Mouse (Mus musculus) ovary, postnatal 36 days (tissue): ENCODE data around the gene Bri3bp.
A peak's percentile ranks its signal among the peaks of the same experiment; 100 is the strongest.
"Not testable (repeated sequence)": the region's sequence is repeated elsewhere in the genome, so short reads cannot be mapped to it uniquely, and the experiment has no call there.

Source experiments
- DNase-seq: peaks from one replicate; pipeline ENCODE4 v3.0.0; 2022; ENCODE audit warnings: low spot score, mixed read lengths

Bri3bp gene

GRCm38 (mm10) chr5:125486088-125486487 lies 44.7 kb downstream of the Bri3bp start:
- DNase-seq: no peak

GRCm38 (mm10) chr5:125487375-125488115 lies 46.2 kb downstream of the Bri3bp start:
- DNase-seq: no peak

DNA sequence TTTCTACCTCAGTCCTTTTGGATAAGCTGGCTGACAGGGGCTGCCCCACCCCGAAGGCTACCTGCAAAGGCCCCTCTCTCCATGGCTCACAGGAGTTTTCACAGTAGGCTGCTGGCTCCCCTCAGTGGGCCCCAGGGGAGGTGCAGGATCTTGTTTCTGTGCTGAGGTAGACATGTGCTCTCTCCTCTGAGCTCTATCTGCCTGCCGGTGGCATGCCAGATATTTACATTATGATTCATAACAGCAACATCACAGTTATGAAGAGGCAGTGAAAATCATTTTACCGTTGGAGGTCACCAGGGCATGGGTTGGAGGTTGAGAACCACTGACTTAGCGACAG lies 46.7 kb downstream of the Bri3bp start:
- no peak for DNase-seq

DNA sequence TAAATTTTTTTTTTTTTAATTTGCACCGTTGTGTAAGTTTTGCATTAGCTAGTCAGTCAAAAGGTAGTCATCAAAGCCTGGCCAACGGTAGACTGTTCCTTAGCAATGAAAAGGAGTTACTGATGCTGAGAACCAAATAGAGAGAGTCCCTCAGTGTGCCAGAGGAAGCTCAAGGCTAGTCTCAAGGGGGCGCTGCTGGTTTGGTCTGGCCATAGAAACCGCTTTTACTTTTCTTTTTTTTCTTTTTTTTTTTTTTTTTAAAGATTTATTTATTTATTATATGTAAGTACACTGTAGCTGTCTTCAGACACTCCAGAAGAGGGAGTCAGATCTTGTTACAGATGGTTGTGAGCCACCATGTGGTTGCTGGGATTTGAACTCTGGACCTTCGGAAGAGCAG lies 47.6 kb downstream of the Bri3bp start:
- not testable (repeated sequence) for DNase-seq

DNA sequence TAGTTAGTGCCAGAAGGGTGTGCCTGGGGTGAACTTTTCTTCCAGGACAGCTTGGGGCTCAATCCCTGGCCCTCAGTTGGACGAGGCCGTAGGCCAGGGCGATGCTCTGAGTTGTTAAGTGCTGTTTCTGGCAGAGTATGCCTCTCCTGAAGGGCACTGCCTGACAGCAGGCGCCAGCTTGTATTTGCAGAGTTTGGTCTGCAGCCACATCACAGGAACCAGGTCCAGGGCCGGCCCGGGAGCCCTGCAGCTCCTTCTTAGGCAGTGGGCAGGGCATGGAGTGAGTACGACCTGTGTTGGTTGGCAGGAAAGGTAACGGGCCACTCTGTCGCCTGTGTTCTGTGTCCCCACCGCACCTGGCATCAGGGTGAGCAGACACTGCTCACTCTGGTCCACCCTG lies 49.7 kb downstream of the Bri3bp start:
- no peak for DNase-seq

- no peak for DNase-seq
These were observed 51.2 kb downstream of the Bri3bp start for GRCm38 (mm10) chr5:125492379-125493092.

GRCm38 (mm10) chr5:125493093-125493423 lies 51.7 kb downstream of the Bri3bp start:
- no peak for DNase-seq

DNA sequence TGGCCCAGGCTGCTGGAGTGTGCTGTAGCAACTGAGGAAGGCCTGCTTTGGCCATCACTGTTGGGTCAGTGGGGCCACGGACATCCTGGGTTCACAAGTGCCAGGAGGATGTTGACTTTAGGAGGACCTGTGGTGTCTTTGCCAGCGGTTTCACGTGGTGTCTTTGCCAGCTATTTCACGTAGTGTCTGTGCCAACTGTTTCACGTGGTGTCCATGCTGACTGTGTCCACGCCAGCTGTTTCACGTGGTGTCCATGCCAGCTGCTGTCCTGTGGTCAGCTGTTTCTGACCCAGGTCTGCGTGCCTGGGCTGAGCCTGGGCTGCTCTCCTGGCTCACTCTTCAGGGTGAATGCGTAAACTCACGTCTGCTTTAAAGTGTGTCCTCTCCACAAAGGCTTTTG lies 54.3 kb downstream of the Bri3bp start:
- DNase-seq: no peak

DNA sequence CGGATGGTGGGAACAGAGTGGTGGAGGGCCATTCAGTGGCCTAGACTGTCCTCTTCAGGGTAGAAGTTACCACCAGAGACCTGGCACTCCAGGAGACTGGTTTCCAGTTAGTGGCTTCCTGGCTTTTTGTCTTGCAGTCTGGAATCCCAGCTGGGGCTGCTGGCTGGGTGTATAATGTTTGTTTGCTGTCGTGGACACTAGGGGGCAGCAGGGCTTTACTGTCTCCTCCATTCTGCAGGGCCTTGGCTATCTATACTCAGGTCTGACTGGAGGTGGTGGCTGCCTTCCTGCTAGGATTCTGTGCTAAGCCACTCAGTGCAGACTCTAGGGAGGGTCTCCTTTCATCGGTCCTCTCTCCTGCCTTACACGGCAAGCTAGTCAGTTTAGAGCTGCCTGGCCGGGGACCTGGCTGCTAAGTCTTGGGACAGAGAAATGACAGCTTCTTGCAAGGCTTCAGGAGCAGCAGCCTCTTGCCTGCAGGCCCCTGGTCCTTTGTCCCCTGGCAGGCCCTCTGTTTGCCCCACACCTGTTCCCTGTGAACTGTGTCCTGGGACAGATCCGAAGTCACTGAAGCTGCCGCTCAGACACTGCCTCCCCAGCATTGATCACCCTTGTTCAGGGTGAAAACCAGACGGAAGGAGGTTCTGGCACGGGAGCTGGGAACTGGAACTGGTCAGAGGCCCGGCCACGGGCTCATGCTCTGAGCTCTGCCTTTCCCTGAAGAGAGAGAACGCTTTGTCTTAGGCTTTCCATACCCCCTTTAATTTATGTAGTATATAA lies 56.6 kb downstream of the Bri3bp start:
- DNase-seq: peak; percentile 52

DNA sequence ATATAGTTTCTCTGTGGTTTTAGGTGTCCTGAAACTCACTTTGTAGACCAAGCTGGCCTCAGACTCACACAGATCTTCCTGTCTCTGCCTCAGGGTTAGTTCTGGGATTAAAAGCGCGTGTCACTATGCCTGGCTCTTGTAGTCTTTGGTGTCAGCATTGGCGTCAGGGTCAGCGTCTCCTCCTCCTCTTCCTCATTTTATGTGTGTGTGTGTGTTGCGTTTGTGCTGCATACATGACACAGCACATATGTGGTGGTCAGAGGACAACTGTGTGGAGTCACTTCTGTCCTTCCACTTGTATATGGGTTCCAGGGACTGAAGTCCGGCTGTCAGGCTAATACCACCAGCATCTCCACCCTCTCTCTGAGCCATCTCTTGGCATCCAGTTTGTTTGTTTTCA lies 60.1 kb downstream of the Bri3bp start:
- DNase-seq: no peak

GRCm38 (mm10) chr5:125502186-125502585 lies 60.8 kb downstream of the Bri3bp start:
- DNase-seq: no peak

GRCm38 (mm10) chr5:125503628-125504027 lies 62.3 kb downstream of the Bri3bp start:
- no peak for DNase-seq

GRCm38 (mm10) chr5:125504692-125505091 lies 63.3 kb downstream of the Bri3bp start:
- no peak for DNase-seq

GRCm38 (mm10) chr5:125505968-125506367 lies 64.6 kb downstream of the Bri3bp start:
- no peak for DNase-seq

- DNase-seq: no peak
These were observed 66.2 kb downstream of the Bri3bp start for GRCm38 (mm10) chr5:125507582-125507981.

DNA sequence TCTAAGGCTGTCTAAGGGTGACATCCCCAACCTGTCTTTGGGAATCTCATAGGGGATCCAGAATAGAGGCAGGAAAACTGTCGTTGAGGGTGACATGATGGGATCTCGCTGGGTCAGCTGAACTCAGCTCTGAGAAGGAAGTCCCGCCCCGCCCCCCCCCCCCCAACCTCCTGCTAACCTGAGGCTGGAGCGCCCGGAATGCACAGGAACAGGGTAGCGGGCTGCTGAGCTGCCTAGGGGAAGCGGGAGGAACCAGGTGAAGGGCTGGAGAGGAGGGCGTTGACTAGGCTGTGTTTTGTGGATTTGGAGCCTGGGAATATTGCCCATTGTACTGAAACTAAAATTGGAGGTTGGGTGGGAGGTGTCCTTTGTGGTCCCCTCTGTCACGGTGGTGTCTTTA lies 66.6 kb downstream of the Bri3bp start:
- DNase-seq: no peak

DNA sequence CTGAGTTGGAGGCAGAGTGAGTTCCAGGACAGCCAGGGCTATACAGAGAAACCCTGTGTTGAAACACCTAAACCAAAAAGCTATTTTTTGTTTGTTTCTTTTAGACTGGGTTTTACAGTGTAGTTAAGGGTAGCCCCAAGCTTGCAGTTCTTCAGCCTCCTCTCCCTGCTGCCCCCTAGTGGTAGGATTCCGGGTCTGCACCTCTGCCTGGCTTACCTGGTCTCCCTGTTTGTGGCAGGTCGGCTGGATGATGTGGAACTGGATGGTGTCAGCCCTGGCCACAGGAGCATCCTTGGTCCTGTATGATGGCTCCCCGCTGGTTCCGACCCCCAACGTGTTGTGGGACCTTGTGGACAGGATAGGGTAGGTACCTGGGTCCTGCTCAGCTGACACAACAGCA lies 68.2 kb downstream of the Bri3bp start:
- no peak for DNase-seq
